Mouse (Mus musculus) liver, postnatal 0 days (tissue): ENCODE measurements around the gene Dhcr24.

ENCODE experiments used
- CTCF ChIP-seq: sonication (generic); IDR thresholded peaks from 2 replicates; pipeline ENCODE4 v1.5.1; 2016; ENCODE audit warnings: antibody characterized with exemption, low read depth
- EP300 ChIP-seq: IDR thresholded peaks from 2 replicates; pipeline ENCODE4 v1.6.1; 2016; ENCODE audit warnings: antibody characterized with exemption, low read depth, mild to moderate bottlenecking

DNA sequence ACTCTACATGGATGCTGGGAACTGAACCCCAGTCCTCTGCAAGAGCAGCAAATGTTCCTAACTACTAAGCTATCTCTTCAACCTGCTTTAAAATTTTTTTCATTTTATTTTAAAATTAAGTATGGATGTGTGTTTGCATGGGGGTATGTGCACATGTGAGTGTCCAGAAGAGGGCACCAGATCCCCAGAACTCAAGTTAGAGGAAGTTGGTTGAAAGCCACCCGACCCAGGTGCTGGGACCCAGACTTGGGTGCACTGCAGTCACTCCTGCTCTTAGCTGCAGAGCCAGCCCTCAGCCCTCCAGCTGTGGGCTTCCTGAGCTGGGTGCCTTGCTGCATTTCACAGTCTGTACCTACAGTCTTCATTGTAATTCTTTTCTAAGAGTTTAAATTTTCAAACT lies 38.6 kb downstream of the Dhcr24 start:
- peak; percentile 38 for TF ChIP-seq CTCF
- TF ChIP-seq EP300: no peak
